Mouse (Mus musculus) stomach, postnatal 0 days (tissue): ENCODE results near the gene Tamm41.

Experiments used
- CTCF ChIP-seq: IDR thresholded peaks from 2 replicates; pipeline ENCODE4 v1.5.1; 2016; ENCODE audit warnings: antibody characterized with exemption, low read depth, mild to moderate bottlenecking, moderate library complexity
- EP300 ChIP-seq: optimal IDR thresholded peaks from 2 replicates; pipeline ENCODE3; 2016; ENCODE audit warnings: antibody characterized with exemption

- TF ChIP-seq CTCF (no peak), EP300 (no peak)
Measured at GRCm38 (mm10) chr6:114979715-114980114, 58.0 kb downstream of the Tamm41 start.
